Mouse (Mus musculus): ENCODE results near the gene Phlpp1. TPM values are rescaled to one million over a fixed set of nuclear protein-coding genes. Genes with fewer than 3 reads are reported as not detected.

The Phlpp1 gene
- total and polyA plus RNA-seq, 3 experiments = 14.8 to 38.4 (median 20.9) TPM

DNA sequence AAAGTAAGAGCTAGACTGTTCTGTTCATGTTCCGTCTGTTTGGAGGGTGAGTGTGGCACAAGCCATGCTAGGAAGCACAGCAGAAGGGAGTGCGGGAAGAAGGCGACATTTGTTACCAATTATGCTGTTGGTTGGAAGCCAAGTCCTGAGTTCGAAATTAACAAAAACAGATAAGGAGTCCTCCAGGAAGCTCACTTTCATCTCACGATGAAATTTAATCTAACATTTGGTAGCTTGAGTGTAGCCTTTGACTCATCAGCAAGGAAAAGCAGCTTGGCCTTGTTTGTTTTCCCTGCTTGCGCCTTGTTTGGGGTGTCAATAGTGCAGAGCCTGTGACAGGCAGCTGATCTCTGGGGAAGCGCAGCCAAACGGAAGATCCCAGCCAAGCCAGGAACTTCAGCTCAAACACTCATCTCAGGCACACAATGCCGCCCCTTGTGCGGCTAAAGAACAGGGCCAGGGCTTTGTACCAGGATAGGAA, 16.4 kb upstream of the Phlpp1 start:
- TF ChIP-seq TCF12 (IDR thresholded peaks at IDR 0.05; ENCODE audit: low read depth, low read length) (no peak), ETS1 (conservative IDR thresholded peaks at IDR 0.05; ENCODE audit: low read depth, low read length) (no peak), USF2 (conservative IDR thresholded peaks at IDR 0.05; ENCODE audit: low read depth, low read length) (no peak), MEF2A (IDR thresholded peaks at IDR 0.05; ENCODE audit: borderline replicate concordance, low read depth, low read length) (no peak), MXI1 (IDR thresholded peaks at IDR 0.05; ENCODE audit: low read depth, low read length) (no peak), ZKSCAN1 (IDR thresholded peaks at IDR 0.05; ENCODE audit: borderline replicate concordance, low read depth, low read length) (no peak), NRF1 (IDR thresholded peaks at IDR 0.05; ENCODE audit: low read depth, low read length) (no peak), IRF4 (IDR thresholded peaks at IDR 0.05; ENCODE audit: low read depth, low read length) (no peak), ZMIZ1 (IDR thresholded peaks at IDR 0.05; ENCODE audit: low read depth, low read length) (no peak), ZNF384 (IDR thresholded peaks at IDR 0.05; ENCODE audit: low read depth, low read length) (no peak), JUN (IDR thresholded peaks at IDR 0.05; ENCODE audit: insufficient read depth, low read depth, low read length) (no peak), POLR2AphosphoS2 (IDR thresholded peaks at IDR 0.05; ENCODE audit: low read depth, low read length) (no peak), CHD2 (IDR thresholded peaks at IDR 0.05; ENCODE audit: low read length) (no peak)
- Histone ChIP-seq H3K9me3 (replicated peaks; ENCODE audit: low read length) (no peaks in the 10 kb centered on the region), H3K4me2 (ENCODE audit: insufficient read depth, low read depth, poor library complexity, severe bottlenecking) (no peak overlapping the region), H3K4me1 (ENCODE audit: control insufficient read depth in 1 of 2, insufficient read depth in 2 of 2) (peaks cover 8 to 33% of the 10 kb centered on the region in 2 experiments; a peak in 3 of 4 replicates), H3K79me2 (replicated peaks; ENCODE audit: control insufficient read depth, extremely low read depth, insufficient read depth, poor library complexity, severe bottlenecking) (no peaks in the 10 kb centered on the region), H3K36me3 (replicated peaks in 1 of 2; ENCODE audit: control insufficient read depth in 1 of 2, insufficient read depth in 1 of 2, low read length in 1 of 2) (peaks cover 0 to 24% of the 10 kb centered on the region in 2 experiments), H3K27me3 (replicated peaks) (no peaks in the 10 kb centered on the region), H3K9ac (ENCODE audit: insufficient read depth, low read depth) (no peak overlapping the region), H3K27ac (ENCODE audit: insufficient read depth, low read depth) (no peak overlapping the region), H3K4me3 (replicated peaks in 1 of 3; ENCODE audit: low read depth in 2 of 3, low read length in 2 of 3, poor library complexity in 1 of 3) (no peak overlapping the region)
- DNase-seq (ENCODE audit: extremely low read depth) = no peak
- dilution Hi-C loops (cut with MboI; ENCODE audit: extremely low pct_ligation_motif_present, extremely low pct_unique_long_range_greater_than_20kb, low sequenced_read_pairs) (no loop called here), in situ Hi-C loops (cut with MboI; ENCODE audit: low pct_ligation_motif_present, low pct_unique_long_range_greater_than_20kb, low sequenced_read_pairs) (no loop called here)

DNA sequence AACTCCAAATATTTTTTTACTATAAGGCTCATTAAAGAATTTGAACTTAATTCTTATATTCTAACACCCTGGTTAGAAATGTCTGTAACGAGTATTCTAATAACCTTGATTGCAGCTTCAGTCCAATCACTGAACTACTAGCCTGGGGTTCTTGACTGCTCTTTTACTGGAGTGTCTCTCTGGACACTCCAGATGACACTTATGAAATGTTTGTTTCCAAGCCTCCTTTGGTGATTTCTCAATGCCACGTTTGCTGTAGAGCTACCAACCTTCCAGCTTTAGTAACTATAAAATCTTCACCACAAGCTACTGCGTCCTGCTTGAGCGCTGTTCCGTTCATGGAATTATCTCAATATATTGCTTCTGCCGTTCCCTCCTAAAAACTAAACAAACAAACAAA, 15.8 kb upstream of the Phlpp1 start:
- no peak for DNase-seq (ENCODE audit: extremely low read depth)
- Histone ChIP-seq H3K79me2 (replicated peaks; ENCODE audit: control insufficient read depth, extremely low read depth, insufficient read depth, poor library complexity, severe bottlenecking) (no peaks in the 10 kb centered on the region), H3K4me1 (ENCODE audit: control insufficient read depth in 1 of 2, insufficient read depth in 2 of 2) (peaks cover 8 to 29% of the 10 kb centered on the region in 2 experiments; a peak in 3 of 4 replicates), H3K9me3 (replicated peaks; ENCODE audit: low read length) (no peaks in the 10 kb centered on the region), H3K36me3 (replicated peaks in 1 of 2; ENCODE audit: control insufficient read depth in 1 of 2, insufficient read depth in 1 of 2, low read length in 1 of 2) (peaks cover 0 to 21% of the 10 kb centered on the region in 2 experiments), H3K27ac (ENCODE audit: insufficient read depth, low read depth) (no peak overlapping the region), H3K9ac (ENCODE audit: insufficient read depth, low read depth) (no peak overlapping the region), H3K27me3 (replicated peaks) (no peaks in the 10 kb centered on the region), H3K4me3 (replicated peaks in 1 of 3; ENCODE audit: low read depth in 2 of 3, low read length in 2 of 3, poor library complexity in 1 of 3) (no peak overlapping the region), H3K4me2 (ENCODE audit: insufficient read depth, low read depth, poor library complexity, severe bottlenecking) (no peak overlapping the region)
- in situ Hi-C loops (cut with MboI; ENCODE audit: low pct_ligation_motif_present, low pct_unique_long_range_greater_than_20kb, low sequenced_read_pairs) (no loop called here), dilution Hi-C loops (cut with MboI; ENCODE audit: extremely low pct_ligation_motif_present, extremely low pct_unique_long_range_greater_than_20kb, low sequenced_read_pairs) (no loop called here)
- no peak for TF ChIP-seq BHLHE40 (IDR thresholded peaks at IDR 0.05; ENCODE audit: low read depth, low read length)
- TF ChIP-seq ETS1 (conservative IDR thresholded peaks at IDR 0.05; ENCODE audit: low read depth, low read length) = no peak
- no peak for TF ChIP-seq EP300 (IDR thresholded peaks at IDR 0.05; ENCODE audit: low read length)
- TF ChIP-seq E2F4 (IDR thresholded peaks at IDR 0.05; ENCODE audit: insufficient replicate concordance, low read depth, low read length) = no peak
- no peak for TF ChIP-seq MAX (IDR thresholded peaks at IDR 0.05; ENCODE audit: low read length)
- TF ChIP-seq IRF4 (IDR thresholded peaks at IDR 0.05; ENCODE audit: low read depth, low read length) = no peak
- no peak for TF ChIP-seq MAZ (IDR thresholded peaks at IDR 0.05; ENCODE audit: low read depth, low read length)
- no peak for TF ChIP-seq MYC (IDR thresholded peaks at IDR 0.05; ENCODE audit: low read depth, low read length)
- no peak for TF ChIP-seq POLR2AphosphoS2 (IDR thresholded peaks at IDR 0.05; ENCODE audit: low read depth, low read length)
- TF ChIP-seq POLR2A (IDR thresholded peaks at IDR 0.05; ENCODE audit: low read depth, low read length) = no peak
- TF ChIP-seq USF2 (conservative IDR thresholded peaks at IDR 0.05; ENCODE audit: low read depth, low read length) = no peak
- TF ChIP-seq USF1 (IDR thresholded peaks at IDR 0.05; ENCODE audit: low read depth, low read length) = no peak
- TF ChIP-seq NRF1 (IDR thresholded peaks at IDR 0.05; ENCODE audit: low read depth, low read length) = no peak
- no peak for TF ChIP-seq PAX5 (IDR thresholded peaks at IDR 0.05; ENCODE audit: low read length)
- TF ChIP-seq TBP (conservative IDR thresholded peaks at IDR 0.05; ENCODE audit: low read depth, low read length) = no peak
- no peak for TF ChIP-seq HCFC1 (IDR thresholded peaks at IDR 0.05; ENCODE audit: low read depth, low read length)
- TF ChIP-seq JUND (conservative IDR thresholded peaks at IDR 0.05; ENCODE audit: low read depth, low read length) = no peak
- TF ChIP-seq TCF12 (IDR thresholded peaks at IDR 0.05; ENCODE audit: low read depth, low read length) = no peak
- TF ChIP-seq MAFK (IDR thresholded peaks at IDR 0.05; ENCODE audit: insufficient replicate concordance, low read length) = no peak
- TF ChIP-seq ZMIZ1 (IDR thresholded peaks at IDR 0.05; ENCODE audit: low read depth, low read length) = no peak

All from CH12.LX (cell line).